Mouse (Mus musculus): ENCODE measurements at regions not wholly inside any gene's neighbourhood (a gene's known extent, or its start where the extent isn't known, plus 50 kb on each side); places are given as distances from the start of the nearest gene placed in this dataset.

DNA sequence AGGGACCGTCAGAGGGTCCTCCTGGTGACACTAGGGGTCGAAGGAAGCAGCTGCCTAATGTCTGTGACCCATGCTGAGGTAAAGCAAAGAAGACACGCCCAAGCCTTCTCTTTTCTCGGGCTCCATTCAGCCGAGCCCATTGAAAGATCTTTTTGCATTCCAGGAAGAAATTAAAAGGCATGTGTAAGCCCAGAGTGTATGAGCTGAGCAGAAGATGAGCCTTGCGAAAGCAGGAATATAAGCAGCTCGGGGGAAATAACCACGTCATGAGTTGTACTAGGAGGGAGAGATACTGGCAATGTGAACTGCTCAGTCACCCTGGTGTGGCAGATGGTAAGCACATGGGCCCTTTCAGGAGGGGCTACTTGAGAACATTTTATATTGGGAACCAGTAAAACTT is 252.1 kb downstream of the Ice1 start:
- TF ChIP-seq CTCF (conservative IDR thresholded peaks at IDR 0.05; ENCODE audit: insufficient read depth, insufficient read length, low read depth, low read length) (no peak), POLR2A (IDR thresholded peaks at IDR 0.05; ENCODE audit: low read depth, low read length) (no peak)

All from kidney, adult 2 months (tissue).